Mouse (Mus musculus) ES-E14 (cell line): ENCODE measurements around the gene Ppp4r1.

ENCODE experiments used
- MAFK ChIP-seq: IDR thresholded peaks from 2 replicates; pipeline ENCODE4 v1.6.1; 2014; ENCODE audit warnings: mild to moderate bottlenecking, low read depth, low read length, inconsistent platforms; ENCODE audit not compliant: insufficient read depth
- ZC3H11A ChIP-seq: IDR thresholded peaks from 2 replicates; pipeline ENCODE4 v1.6.1; 2012; ENCODE audit warnings: low read depth, mild to moderate bottlenecking, inconsistent platforms, low read length, borderline replicate concordance
- ZNF384 ChIP-seq: IDR thresholded peaks from 2 replicates; pipeline ENCODE4 v1.6.1; 2012; ENCODE audit warnings: low read depth, low read length, inconsistent platforms

GRCm38 (mm10) chr17:65742245-65742905 lies 40.0 kb upstream of the Ppp4r1 start:
- no peak for TF ChIP-seq MAFK
- no peak for TF ChIP-seq ZC3H11A
- TF ChIP-seq ZNF384, result no peak
